Mouse (Mus musculus) embryonic facial prominence, embryonic 12.5 days (tissue): Measurements from ENCODE around the gene Gm10160. TPM values are rescaled to one million over a fixed set of nuclear protein-coding genes. Genes with fewer than 3 reads are reported as not detected.
"Not testable (repeated sequence)": the region's sequence is repeated elsewhere in the genome, so short reads cannot be mapped to it uniquely, and the experiment has no call there.

ENCODE experiments used
- ATAC-seq: fragments of 200-750 bp; cut with Nextera tagmentation; 2 replicates; pipeline ENCODE4 v1.8.0; 2017; ENCODE audit not compliant: insufficient number of reproducible peaks, insufficient read depth, low FRiP score, low TSS enrichment
- H3K27ac ChIP-seq: fragments of 300-500 bp; sonication (generic); 2 replicates; pipeline ENCODE4 v1.5.1; 2016; ENCODE audit warnings: mild to moderate bottlenecking
- H3K27me3 ChIP-seq: fragments of 300-500 bp; sonication (generic); 2 replicates; pipeline ENCODE4 v1.6.1; 2016; ENCODE audit warnings: mild to moderate bottlenecking, moderate library complexity
- H3K36me3 ChIP-seq: fragments of 300-500 bp; sonication (generic); 2 replicates; pipeline ENCODE4 v1.6.1; 2016; ENCODE audit warnings: mild to moderate bottlenecking
- H3K4me1 ChIP-seq: fragments of 300-500 bp; sonication (generic); 2 replicates; pipeline ENCODE4 v1.6.1; 2016
- H3K4me2 ChIP-seq: fragments of 300-500 bp; sonication (generic); replicated peaks from 2 replicates; pipeline ENCODE4 v1.6.1; 2016; ENCODE audit warnings: mild to moderate bottlenecking, moderate library complexity
- H3K4me3 ChIP-seq: fragments of 300-500 bp; sonication (generic); 2 replicates; pipeline ENCODE4 v1.5.1; 2016; ENCODE audit warnings: mild to moderate bottlenecking
- H3K9ac ChIP-seq: fragments of 300-500 bp; sonication (generic); 2 replicates; pipeline ENCODE4 v1.6.1; 2016; ENCODE audit warnings: mild to moderate bottlenecking, moderate library complexity
- H3K9me3 ChIP-seq: fragments of 300-500 bp; sonication (generic); 2 replicates; pipeline ENCODE4 v1.6.1; 2016; ENCODE audit warnings: mild to moderate bottlenecking, moderate library complexity
- WGBS: fragments of 180-500 bp; shearing (Covaris S2); methylation state at CpG from one replicate; pipeline ENCODE4 v1.1.7; 2016; 5-methylcytosine and 5-hydroxymethylcytosine counted together
- polyA plus RNA-seq: library from polyadenylated mRNA; unstranded; fragments of >200 nt; fragmentation: Nextera tagmentation; extraction: Ambion mirVana; gene quantifications from 2 replicates; pipeline ENCODE4 v1.2.1, GENCODE M21; 2016

Gene Gm10160
- polyA plus RNA-seq, 1 experiment from 2014 or later: not detected

- H3K27me3 ChIP-seq: no peaks in the 10 kb centered on the region
- H3K36me3 ChIP-seq: no peaks in the 10 kb centered on the region
- no peak overlapping the region for H3K9ac ChIP-seq
- H3K4me2 ChIP-seq: no peak overlapping the region
- no peak overlapping the region for H3K27ac ChIP-seq
- ATAC-seq: no peak
- H3K4me3 ChIP-seq: no peak overlapping the region
- 67% methylated on average over 1 of the region's 1 CpGs for WGBS
- no peaks in the 10 kb centered on the region for H3K9me3 ChIP-seq
- H3K4me1 ChIP-seq: 0 out of 2 replicates have a peak, but pooled peaks cover 5% of the 10 kb centered on the region
Measured at GRCm38 (mm10) chr7:81842998-81843397, 12.6 kb downstream of the Gm10160 start.

GRCm38 (mm10) chr7:81842141-81842540, 13.5 kb downstream of the Gm10160 start:
- Histone ChIP-seq H3K4me2 (no peak overlapping the region), H3K9ac (no peak overlapping the region), H3K4me1 (0 out of 2 replicates have a peak, but pooled peaks cover 5% of the 10 kb centered on the region), H3K9me3 (no peaks in the 10 kb centered on the region), H3K36me3 (no peaks in the 10 kb centered on the region), H3K27me3 (no peaks in the 10 kb centered on the region), H3K27ac (no peak overlapping the region), H3K4me3 (no peak overlapping the region)
- 89% methylated on average over 7 of the region's 7 CpGs for WGBS
- no peak for ATAC-seq

GRCm38 (mm10) chr7:81841439-81841838, 14.2 kb downstream of the Gm10160 start:
- Histone ChIP-seq H3K4me2 (no peak overlapping the region), H3K9me3 (no peaks in the 10 kb centered on the region), H3K9ac (no peak overlapping the region), H3K36me3 (no peaks in the 10 kb centered on the region), H3K27ac (no peak overlapping the region), H3K4me3 (no peak overlapping the region), H3K4me1 (0 out of 2 replicates have a peak, but pooled peaks cover 5% of the 10 kb centered on the region), H3K27me3 (no peaks in the 10 kb centered on the region)
- no peak for ATAC-seq
- 77% methylated on average over 6 of the region's 6 CpGs for WGBS

GRCm38 (mm10) chr7:81840661-81841181, 14.9 kb downstream of the Gm10160 start:
- no peak overlapping the region for H3K4me3 ChIP-seq
- H3K27ac ChIP-seq: no peak overlapping the region
- H3K9me3 ChIP-seq: no peaks in the 10 kb centered on the region; the same call in 1 of the 2 replicates
- ATAC-seq: no peak
- H3K4me1 ChIP-seq: 0 out of 2 replicates have a peak, but pooled peaks cover 5% of the 10 kb centered on the region
- WGBS: 64% methylated on average over 7 of the region's 7 CpGs
- H3K27me3 ChIP-seq: no peaks in the 10 kb centered on the region
- no peaks in the 10 kb centered on the region for H3K36me3 ChIP-seq
- no peak overlapping the region for H3K9ac ChIP-seq
- no peak overlapping the region for H3K4me2 ChIP-seq

GRCm38 (mm10) chr7:81839746-81840145, 15.8 kb downstream of the Gm10160 start:
- Histone ChIP-seq H3K9me3 (no peaks in the 10 kb centered on the region; the same call in 1 of the 2 replicates), H3K27me3 (no peaks in the 10 kb centered on the region), H3K36me3 (no peaks in the 10 kb centered on the region), H3K27ac (no peak overlapping the region), H3K4me3 (no peak overlapping the region), H3K4me2 (no peak overlapping the region), H3K4me1 (0 out of 2 replicates have a peak, but pooled peaks cover 2% of the 10 kb centered on the region), H3K9ac (no peak overlapping the region)
- WGBS: 72% methylated on average over 6 of the region's 6 CpGs
- no peak for ATAC-seq

GRCm38 (mm10) chr7:81837771-81838170, 17.8 kb downstream of the Gm10160 start:
- ATAC-seq, H3K4me2 ChIP-seq, H3K36me3 ChIP-seq, H3K9me3 ChIP-seq, H3K4me3 ChIP-seq, H3K9ac ChIP-seq, H3K27me3 ChIP-seq, H3K27ac ChIP-seq, H3K4me1 ChIP-seq: not testable (repeated sequence)
- 84% methylated on average over 5 of the region's 5 CpGs for WGBS

GRCm38 (mm10) chr7:81835430-81835829, 20.2 kb downstream of the Gm10160 start:
- Histone ChIP-seq H3K27me3 (no peaks in the 10 kb centered on the region), H3K9ac (no peak overlapping the region), H3K4me1 (0 out of 2 replicates have a peak, but pooled peaks cover 1% of the 10 kb centered on the region), H3K4me2 (no peak overlapping the region), H3K27ac (no peak overlapping the region), H3K36me3 (no peaks in the 10 kb centered on the region), H3K9me3 (no peaks in the 10 kb centered on the region; the same call in 1 of the 2 replicates), H3K4me3 (no peak overlapping the region)
- 56% methylated on average over 5 of the region's 5 CpGs for WGBS
- ATAC-seq: no peak

- no peaks in the 10 kb centered on the region; the same call in 1 of the 2 replicates for H3K9me3 ChIP-seq
- H3K27me3 ChIP-seq: no peaks in the 10 kb centered on the region
- ATAC-seq: no peak
- no peak overlapping the region for H3K4me2 ChIP-seq
- H3K36me3 ChIP-seq: no peaks in the 10 kb centered on the region
- no peak overlapping the region for H3K27ac ChIP-seq
- no peak overlapping the region for H3K4me3 ChIP-seq
- H3K9ac ChIP-seq: no peak overlapping the region
- 0 out of 2 replicates have a peak, but pooled peaks cover 3% of the 10 kb centered on the region for H3K4me1 ChIP-seq
Measured at GRCm38 (mm10) chr7:81834847-81835246, 20.7 kb downstream of the Gm10160 start.

GRCm38 (mm10) chr7:81829379-81829894, 26.2 kb downstream of the Gm10160 start, which contains the start of gene Btbd1:
TSS of gene Btbd1 (minus strand) at chr7:81829431.
- H3K4me3 ChIP-seq: peak within 1 kb of the TSS; percentile 89
- H3K27ac ChIP-seq: peak within 1 kb of the TSS; percentile 98
- under 1% methylated on average over 42 of the region's 58 CpGs for WGBS
- peak within 1 kb of the TSS; percentile 88 for H3K9ac ChIP-seq
- peaks cover 41% of the 10 kb centered on the region for H3K4me1 ChIP-seq
- H3K4me2 ChIP-seq: peak within 1 kb of the TSS; percentile 75
- no peaks in the 10 kb centered on the region for H3K9me3 ChIP-seq
- peak; percentile 82 for ATAC-seq
- H3K27me3 ChIP-seq: no peaks in the 10 kb centered on the region
- no peaks in the 10 kb centered on the region for H3K36me3 ChIP-seq

GRCm38 (mm10) chr7:81828681-81829378, 26.8 kb downstream of the Gm10160 start:
- Histone ChIP-seq H3K27me3 (no peaks in the 10 kb centered on the region), H3K4me1 (peaks cover 47% of the 10 kb centered on the region), H3K9me3 (no peaks in the 10 kb centered on the region), H3K4me3 (peak overlapping the region; percentile 89), H3K4me2 (peak overlapping the region; percentile 75), H3K27ac (peak overlapping the region; percentile 98), H3K36me3 (no peaks in the 10 kb centered on the region), H3K9ac (peak overlapping the region; percentile 88)
- under 1% methylated on average over 71 of the region's 91 CpGs for WGBS
- peak; percentile 62 for ATAC-seq

- Histone ChIP-seq H3K27me3 (no peaks in the 10 kb centered on the region), H3K4me1 (peaks cover 47% of the 10 kb centered on the region), H3K36me3 (no peaks in the 10 kb centered on the region), H3K9ac (peak overlapping the region; percentile 88), H3K4me3 (peak overlapping the region; percentile 89), H3K9me3 (no peaks in the 10 kb centered on the region), H3K27ac (peak overlapping the region; percentile 98), H3K4me2 (peak overlapping the region; percentile 75)
- no peak for ATAC-seq
- WGBS: 27% methylated on average over 17 of the region's 17 CpGs
Measured at GRCm38 (mm10) chr7:81827806-81828667, 27.6 kb downstream of the Gm10160 start.
